Mouse (Mus musculus): ENCODE measurements around the gene Prdm1. TPM values are rescaled to one million over a fixed set of nuclear protein-coding genes. Genes with fewer than 3 reads are reported as not detected.
A peak's percentile ranks its signal among the peaks of the same experiment; 100 is the strongest.

The Prdm1 gene
- total RNA-seq, 2 experiments from 2014 or later, result 2.3 to 2.9 TPM

DNA sequence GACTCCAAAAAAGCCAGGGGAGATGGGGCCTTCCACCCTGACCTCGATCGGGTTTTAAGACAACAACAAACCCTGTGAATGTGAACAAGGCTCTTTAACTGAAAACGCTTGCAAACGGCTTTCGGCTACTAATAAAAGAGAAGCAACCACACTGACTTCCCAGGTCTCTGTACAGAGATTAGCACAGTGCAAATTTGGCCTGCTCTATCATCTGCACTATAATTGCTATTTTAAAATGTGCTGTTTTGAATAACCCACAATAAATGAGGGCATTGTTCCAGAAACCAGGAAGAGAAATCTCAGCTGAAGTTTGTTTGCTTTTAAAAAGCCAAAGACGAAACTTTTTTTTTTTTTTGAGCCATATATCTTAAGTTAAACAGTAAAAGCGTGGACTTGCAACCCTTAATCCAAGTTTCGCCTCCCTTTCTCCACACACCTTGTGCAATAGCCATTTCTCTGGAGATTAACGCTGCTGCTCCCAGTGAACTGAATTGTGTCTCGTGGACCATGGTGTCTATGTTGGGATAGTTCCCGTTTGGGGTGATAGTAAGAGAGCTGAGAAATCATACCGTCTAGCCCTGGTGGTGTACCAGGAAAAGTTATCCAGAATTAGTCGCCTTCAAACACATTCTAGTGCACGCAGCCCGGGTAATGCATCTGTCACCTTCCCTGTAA lies 34.3 kb downstream of the Prdm1 start:
- no peak for DNase-seq (ENCODE audit: low spot score in 2 of 2)

DNA sequence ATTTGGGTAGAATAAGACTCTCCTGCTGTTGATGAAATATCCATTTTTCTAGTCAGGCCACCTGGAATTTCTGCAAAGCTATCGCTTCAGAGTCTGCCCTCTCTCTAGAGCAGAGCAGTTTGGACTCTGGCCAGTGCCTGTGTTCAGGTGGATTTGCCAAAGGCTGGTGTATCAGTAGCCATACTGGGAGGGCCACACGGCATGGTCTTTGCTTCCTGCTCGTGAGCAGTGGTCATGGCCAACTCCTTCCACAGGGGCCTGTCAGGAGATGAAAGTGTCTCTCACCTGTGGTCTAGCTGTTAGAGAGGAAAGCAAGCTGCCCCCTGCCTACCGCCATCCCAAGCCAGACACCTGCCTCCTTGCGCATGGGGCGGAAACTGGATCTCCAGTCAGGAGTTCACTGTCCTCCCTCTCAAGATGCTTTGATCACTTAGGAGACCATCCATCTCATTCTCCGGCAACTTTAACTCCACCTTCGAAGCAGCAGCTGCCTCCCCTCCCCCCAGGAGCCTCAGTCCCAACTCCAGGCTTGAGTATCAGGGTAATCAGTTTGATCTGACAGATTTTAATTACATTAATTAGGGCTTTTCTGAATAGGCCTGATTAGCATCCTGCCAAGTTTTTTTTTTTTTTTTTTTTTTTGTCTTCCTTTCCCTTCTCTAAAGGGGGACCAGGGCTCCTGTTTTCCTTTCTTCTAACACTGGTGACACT lies 35.3 kb downstream of the Prdm1 start:
- no peak for DNase-seq (ENCODE audit: low spot score in 2 of 2)

DNA sequence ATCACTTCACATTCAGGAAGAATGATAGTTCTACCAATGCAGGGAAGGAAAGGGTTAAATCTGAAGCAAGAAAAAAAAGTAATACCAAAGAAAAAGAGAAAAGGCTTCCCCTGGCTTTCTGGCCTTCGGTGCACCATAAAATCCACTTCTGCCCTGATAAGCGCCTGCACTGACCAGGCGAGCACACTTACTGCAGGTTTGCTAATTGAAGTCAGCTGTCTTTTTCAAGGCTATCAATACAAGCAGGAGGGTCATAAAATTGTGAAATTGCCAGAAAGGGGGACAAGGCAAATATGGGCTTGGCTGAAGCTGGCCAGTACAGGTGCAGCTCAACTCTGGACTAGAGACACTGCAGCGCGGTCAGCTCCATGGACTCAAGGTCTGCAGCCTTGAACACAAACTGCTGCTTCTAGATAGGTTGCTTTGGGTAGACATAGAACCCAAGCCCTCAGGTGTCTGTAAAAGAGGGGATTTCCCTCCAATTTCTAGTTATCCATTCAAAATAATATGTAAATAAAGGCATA lies 37.3 kb downstream of the Prdm1 start:
- DNase-seq (ENCODE audit: low spot score in 2 of 2), result no peak

DNA sequence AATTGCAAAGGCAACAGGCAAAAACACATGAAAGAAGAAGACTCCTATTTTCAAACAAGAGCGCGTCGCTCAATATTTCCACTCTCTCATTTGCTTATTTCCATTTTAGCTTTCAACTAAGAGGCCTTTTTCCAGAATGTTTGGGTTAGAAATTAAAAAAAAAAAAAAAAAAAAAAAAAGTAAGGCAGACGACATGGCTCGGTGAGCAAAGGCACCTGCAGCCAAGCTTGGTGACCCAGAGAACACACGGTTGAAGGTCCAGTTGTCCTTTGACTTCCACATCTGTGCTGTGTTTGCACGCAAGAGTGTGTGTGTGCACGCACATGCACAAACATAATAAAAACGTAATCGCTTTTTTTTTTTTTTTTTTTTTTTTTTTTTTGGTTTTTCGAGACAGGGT lies 41.2 kb downstream of the Prdm1 start:
- DNase-seq (ENCODE audit: low spot score in 2 of 2), result no peak

DNA sequence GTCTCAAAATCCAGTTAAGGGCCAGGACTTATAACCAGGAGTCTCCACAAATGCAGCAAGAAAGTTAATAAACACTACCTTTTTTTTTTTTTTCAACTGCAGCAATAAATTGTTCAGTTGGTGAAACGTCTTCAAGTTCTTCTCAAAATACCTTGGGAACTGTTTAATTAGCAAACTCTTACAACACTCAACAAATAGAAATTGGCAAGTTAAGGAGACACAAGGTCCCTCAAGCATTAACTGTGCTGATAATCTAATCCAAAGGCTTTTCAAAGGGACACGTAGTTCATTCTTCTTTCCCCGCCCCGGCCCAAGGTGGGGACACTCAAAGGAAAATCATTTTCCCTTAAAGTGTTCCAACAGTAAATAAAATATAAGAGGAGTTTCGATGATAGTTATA lies 44.2 kb downstream of the Prdm1 start:
- DNase-seq (ENCODE audit: low spot score in 2 of 2), result no peak

DNA sequence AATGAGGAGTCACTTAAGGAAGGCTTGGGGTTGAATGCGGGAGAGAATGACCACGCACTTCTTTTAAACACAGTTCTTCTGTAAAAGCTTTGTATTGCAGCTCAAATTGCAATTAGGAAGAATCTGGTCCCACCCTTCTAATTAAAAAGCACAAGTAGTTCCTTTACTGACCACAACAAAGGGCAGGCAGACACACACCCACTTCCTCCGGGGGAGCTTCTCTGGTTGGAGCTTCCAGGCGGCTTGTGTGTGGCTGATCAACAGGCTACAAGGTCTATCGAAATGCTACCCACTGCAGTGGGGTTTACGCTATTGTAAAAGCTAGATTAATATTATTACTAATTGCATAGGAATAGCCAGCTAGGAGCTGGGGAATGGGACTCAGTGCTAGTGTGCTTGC lies 45.2 kb downstream of the Prdm1 start:
- no peak for DNase-seq (ENCODE audit: low spot score in 2 of 2)

DNA sequence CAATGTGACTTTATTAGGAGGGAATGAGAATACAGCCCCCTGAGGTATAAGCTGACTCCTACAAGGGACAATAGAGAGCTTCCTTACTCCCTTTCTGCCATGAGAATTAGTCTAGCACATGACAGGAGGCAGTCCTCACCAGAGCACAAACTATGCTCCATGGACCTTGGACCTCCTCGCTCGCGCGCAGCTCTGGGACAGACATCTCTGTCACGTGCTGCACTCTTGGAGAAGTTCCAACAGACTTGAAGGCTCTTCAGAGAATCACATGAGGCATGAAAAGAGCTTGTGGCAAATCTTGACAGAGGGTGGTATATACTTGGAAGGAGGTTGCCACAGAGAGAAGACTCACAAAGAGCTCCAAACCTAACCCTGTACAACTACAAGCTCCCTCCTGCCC lies 46.9 kb downstream of the Prdm1 start:
- no peak for DNase-seq (ENCODE audit: low spot score in 2 of 2)

DNA sequence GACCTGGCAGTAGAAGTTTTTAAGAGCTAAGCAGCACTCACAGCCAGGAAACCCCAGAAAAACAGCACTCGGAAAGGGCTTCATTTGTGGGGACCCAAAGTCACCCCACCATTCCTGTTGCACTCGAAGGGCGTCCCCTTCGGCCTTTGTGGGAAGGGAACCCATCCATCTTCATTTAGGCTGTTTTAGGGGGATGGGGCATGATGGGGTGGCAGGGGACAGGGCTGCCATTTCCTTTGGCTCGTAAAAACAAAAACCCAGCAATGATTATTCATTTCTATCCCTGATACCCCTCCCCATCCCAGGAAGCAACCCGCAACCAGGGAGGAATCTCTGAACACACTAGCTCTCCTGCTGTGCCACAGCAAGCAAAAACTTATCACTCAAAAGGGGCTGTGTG lies 49.0 kb downstream of the Prdm1 start:
- DNase-seq (ENCODE audit: low spot score in 2 of 2), result no peak

DNA sequence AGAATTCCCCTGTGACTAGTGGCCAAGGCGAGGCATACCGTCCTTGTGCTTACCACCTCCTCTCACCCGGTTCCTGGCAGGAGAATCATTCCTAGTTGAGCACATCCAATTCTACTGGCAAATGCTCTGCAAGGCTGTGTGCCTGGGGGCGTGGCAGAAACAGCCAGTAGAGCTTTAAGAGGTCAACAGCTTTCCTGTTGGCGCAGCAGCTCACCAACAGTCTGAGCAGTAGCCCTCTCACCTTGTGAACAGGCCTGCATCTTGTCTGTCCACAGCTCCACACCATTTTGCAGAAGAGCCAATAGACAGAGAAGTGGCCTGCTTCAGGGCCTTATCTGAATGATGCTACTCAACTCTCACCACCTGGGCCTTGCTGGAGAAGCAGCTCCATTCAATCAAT lies 50.2 kb downstream of the Prdm1 start:
- no peak for DNase-seq (ENCODE audit: low spot score in 2 of 2)

DNA sequence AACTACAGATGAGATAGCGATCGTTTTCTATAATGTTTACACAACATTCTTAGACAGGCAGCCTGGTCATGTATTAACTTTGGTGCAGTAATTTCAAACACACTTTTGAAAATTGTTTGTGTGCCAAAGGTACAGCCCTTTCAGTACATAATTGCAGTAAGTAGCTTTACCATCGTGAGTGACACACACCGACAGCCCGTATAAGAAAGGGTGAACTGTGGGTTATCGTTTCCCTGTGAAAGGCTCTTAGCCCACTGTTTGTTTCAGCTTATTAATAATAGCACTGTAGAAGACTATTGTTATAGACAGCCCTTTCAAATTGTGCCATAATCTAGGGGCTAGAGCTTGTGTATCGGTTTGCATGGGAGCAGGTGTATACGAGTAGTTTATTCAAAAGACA lies 51.1 kb downstream of the Prdm1 start:
- no peak for DNase-seq (ENCODE audit: low spot score in 2 of 2)

DNA sequence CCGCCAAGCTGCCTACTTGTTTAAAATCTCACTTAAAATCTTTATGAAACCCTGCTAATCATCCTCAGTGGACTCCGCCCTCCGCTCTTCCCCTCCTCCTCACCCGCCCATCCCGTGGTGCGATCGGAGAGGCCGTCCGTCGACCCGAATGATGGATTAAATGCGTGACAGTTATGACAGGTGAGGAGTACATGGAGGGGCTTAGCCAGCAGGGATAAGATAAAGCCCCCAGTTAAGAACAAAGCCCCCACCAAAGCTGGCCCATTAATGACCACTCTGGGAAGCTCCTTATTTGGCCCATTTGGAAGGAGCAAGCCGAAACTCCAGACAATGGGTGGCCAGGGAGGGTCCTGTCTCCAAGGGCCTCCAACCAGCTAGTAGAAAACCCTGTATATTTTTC lies 51.8 kb downstream of the Prdm1 start:
- DNase-seq (ENCODE audit: low spot score in 2 of 2), result no peak

DNA sequence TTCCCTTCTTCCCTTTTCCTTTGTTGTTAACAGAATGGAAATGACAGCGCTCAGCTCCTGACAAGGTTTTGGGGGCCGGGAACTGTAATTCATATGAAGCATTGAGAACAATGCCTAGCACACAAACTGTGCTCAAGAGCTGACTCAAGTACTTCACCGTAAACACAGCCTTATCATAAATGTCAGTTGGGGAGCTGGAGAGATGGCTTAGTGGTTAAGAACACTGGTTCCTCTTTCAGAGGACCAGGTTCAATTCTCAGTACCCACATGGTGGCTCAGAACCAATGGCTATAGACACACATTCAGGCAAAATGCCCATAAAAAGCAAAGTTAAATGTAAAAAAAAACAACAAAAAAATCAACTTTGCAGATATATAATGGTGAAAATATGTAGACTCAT lies 52.9 kb downstream of the Prdm1 start:
- DNase-seq (ENCODE audit: low spot score in 2 of 2), result no peak

DNA sequence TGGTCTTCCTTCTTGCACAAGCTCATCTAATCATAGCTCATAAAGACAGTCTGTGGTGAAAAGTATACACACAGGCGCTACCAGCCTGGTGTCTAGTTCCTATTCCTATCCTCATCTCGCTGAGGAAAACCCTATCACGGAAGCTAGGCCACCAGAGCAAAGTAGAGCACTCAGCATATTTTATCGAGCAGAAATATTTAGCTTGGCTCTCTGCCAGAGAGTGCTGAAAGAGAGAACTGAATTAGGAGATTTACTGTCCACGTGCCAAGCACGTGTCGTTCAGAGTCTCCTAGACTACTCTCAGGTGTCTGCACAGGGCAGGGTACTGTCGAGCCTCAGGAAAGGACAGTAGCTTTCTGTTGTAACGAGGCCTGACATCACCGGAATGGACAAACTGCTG lies 54.0 kb downstream of the Prdm1 start:
- no peak for DNase-seq (ENCODE audit: low spot score in 2 of 2)

DNA sequence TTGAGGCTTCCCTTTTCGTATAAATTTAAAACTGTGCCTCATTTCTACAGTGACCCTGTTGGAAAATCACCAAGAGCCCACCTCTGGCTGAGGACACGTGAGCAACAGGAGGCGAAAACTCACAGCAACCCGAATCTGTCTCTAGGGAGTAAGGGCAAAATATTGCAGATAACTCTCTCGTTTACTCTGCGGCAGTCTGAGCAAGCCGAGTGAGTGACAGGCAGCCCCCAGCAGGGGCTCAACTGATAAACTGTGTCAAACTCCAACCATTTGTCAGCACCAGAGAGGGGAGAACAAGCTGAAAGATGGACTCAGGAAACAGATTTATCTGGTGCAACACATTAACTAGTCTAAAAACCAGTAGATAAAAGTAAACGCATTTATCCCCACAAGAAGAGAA lies 62.7 kb downstream of the Prdm1 start:
- DNase-seq (ENCODE audit: low spot score in 2 of 2), result no peak

DNA sequence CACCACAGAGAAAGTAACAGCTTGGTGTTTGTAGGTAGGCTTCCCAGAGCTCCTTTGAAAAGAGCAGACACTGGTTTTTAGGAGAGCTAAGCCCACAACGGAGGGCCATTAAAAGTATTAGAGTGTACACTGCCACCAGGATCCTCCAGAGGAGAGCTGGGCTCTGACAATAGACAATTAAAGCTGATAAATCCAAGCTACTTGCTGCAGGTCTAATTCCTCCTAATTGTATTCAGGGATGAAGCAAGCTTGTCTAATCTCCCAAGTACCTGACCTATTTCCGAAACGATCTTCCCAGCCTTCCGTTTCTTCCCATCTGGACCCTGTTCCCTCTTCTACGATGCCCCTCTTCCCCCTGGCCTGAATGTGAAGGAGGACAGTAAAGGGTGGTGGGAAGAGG lies 63.7 kb downstream of the Prdm1 start:
- no peak for DNase-seq (ENCODE audit: low spot score in 2 of 2)

DNA sequence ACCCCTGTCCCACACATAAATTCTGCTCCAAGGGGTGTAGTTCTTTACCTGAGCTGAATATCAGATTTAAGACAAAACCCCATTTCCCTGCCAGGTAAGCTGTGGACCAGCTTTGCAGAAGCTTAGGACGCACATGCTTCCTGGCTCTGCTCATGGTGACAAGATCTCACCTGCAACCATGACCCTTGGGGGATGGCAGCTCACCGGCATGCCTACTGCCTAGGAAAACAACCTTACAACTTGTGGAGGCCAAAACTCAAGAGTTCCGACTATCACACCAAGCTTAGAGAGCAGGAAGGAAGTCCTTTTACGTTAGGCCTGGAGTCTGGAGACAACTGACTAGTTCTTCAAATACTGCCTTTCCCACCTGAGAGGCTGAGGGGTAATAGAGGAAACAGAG lies 64.4 kb downstream of the Prdm1 start:
- DNase-seq (ENCODE audit: low spot score in 2 of 2), result no peak

DNA sequence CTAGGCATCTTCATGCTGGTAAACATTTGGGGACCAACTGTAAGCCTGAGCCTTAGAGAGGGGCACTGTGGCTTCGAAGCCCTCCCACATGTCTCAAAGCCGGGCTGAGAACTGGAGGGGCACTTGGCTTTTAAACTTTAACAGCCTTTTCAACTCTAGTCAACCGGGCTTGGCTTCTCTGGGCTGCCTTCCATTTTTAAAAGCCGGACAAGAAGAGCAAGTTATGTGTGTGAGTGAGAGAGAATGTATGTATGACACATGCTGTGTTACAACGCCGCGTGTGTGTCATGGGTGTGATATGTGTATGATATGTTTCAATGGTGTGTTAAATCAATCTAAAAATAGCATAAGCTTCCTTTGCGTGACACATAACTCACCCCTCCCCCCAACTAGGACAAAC lies 66.0 kb downstream of the Prdm1 start:
- DNase-seq (ENCODE audit: low spot score in 2 of 2), result no peak

DNA sequence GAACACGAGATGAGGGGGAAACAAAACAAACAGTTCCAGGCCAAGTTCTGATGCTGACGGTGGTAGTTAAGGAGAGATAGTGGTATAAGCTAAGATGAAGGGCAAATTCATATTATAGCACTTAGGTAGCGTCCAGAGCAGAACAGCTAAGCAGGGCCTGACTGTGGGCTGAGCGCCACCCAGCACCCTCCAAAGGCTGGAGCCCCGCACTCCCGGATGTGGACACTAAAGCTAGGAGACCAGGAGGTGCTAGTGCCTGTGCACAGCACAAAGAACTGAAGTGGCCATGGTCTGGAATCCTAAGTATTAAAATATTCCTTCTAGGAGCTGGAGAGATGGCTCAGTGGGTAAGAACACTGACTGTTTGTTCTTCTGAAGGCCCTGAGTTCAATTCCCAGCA lies 67.2 kb downstream of the Prdm1 start:
- DNase-seq (ENCODE audit: low spot score in 2 of 2), result no peak

DNA sequence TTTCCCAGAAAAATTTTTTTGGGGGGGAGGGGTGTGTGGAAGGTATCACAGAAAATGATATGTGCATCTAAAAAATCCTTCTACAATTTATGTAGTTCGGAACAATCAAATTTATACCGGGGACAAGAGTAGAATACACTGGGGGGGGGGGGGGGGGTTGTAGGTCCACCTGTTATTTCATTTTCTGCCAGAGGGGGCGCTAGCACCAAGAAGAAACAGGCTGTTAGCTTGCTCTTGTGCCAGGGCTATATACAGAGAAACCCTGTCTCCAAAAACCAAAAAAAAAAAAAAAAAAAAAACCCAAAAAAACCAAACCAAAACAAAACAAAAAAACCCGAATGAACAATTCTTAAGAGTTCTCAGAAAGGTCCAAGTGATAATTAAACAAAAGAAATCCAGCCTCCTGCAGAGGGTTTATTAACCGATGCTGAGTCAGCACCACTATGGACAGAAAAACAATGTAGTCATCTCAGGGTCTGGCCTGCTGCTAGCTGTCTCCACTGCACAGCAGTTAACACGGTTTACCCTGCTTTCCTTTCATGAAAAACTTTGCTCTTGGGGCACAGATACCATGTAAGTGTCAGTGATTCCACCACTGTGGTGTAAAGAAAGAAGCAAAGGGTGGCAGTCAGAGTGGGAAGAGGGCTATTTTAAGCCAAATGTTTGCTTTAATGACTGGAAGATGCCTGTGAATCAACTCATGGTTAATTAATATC lies 68.0 kb downstream of the Prdm1 start:
- peak; percentile 34 to 49 for DNase-seq (ENCODE audit: low spot score in 2 of 2)

DNA sequence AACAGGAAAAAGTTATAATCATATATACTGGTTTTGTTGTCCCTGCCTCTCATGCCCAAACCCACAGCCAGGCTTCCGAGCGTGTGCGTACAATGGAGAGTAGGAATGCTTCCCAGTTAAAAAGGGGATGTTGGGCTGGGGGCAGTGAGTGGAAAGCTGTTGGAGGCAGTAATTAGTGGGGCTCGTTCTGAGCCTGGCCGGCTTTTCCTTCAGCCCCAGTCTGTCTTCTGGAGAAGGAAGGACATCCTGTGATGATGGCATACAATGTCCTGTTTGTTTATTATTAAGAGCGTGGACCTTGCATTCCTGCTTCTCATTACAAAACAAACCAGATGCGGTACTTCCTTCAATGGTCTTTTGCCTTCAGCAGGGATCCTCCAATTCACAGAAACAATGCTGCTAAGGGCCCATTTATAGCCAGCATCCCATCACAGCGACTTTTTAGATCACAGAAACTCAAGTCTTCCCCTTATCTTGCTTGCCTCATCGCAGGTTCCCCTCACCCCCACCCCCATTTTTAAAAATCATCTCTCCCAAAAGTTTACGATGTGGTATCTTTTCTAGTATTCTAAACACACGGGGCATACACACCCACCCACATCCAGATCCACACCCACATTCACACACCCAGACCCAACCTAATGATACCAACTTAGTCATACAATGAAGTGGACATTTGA lies 68.8 kb downstream of the Prdm1 start:
- no peak for DNase-seq (ENCODE audit: low spot score in 2 of 2)

DNA sequence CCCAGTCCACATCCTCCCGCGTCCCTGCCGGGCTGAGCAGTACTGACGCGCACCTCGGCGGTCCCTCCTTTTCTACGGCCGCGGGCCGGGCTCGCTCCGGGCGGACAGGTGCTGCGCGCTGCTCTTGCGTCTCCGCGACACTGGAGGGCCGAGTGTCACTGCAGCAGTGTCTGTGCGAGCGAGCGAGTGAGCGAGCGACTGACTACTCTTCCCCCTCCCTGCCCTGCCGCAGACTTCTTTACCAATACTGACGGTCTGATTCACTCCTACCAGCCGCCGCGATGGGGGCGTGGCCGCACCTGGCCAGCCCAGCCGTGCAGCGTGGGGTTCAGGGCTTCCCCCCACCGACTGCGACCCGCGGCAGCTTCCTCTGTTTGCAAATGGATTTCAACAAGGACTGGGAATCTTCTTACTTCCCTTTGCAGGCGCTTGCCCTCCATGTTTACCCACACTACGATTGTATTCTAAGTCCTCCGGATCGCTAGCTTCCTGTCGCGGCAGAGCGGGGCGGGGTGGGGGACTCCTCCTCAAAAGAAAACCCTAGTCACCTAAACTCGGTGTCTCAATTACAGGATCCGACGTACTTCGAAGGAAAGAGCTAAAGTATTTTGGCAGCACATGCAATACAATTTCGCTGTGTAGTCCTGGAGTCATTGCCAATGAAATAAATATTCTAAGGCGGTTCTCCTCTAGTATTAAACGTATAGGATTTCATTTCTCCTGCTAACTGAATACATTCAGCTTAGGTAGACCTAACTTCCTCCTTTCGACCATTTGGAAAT lies 69.6 kb downstream of the Prdm1 start:
- peak in 1 of 2 experiments; percentile 51 for DNase-seq (ENCODE audit: low spot score in 2 of 2)

Measured in gastrocnemius, postnatal 4 days (tissue).